Mouse (Mus musculus) CH12.LX (cell line): ENCODE data around the gene Medag. TPM values are rescaled to one million over a fixed set of nuclear protein-coding genes. Genes with fewer than 3 reads are reported as not detected.

ENCODE experiments used
- DNase-seq: peaks from one replicate; pipeline ENCODE4 v3.0.0-alpha.2; 2013; ENCODE audit errors: extremely low read depth
- H3K27ac ChIP-seq: 2 replicates; pipeline ENCODE4 v1.5.1; 2012; ENCODE audit warnings: low read depth, mild to moderate bottlenecking, control low read depth, moderate library complexity; ENCODE audit not compliant: insufficient read depth
- H3K27me3 ChIP-seq: replicated peaks from 2 replicates; pipeline ENCODE3; 2012; ENCODE audit warnings: inconsistent platforms
- H3K36me3 ChIP-seq, 2 experiments: replicated peaks in 1 of 2; 2 replicates each; pipeline versions ENCODE3 to v1.6.1; 2012; ENCODE audit warnings: inconsistent platforms in 1 of 2, low read length in 1 of 2, mild to moderate bottlenecking in 1 of 2, mixed read lengths in 1 of 2, moderate library complexity in 1 of 2; ENCODE audit not compliant: control insufficient read depth in 1 of 2, insufficient read depth in 1 of 2
- H3K4me1 ChIP-seq, 2 experiments: 2 replicates each; pipeline ENCODE4 v1.6.1; 2012; ENCODE audit warnings: inconsistent platforms in 1 of 2, moderate library complexity in 1 of 2; ENCODE audit not compliant: insufficient read depth in 2 of 2, control insufficient read depth in 1 of 2
- H3K4me2 ChIP-seq: 2 replicates; pipeline ENCODE4 v1.6.1; 2012; ENCODE audit warnings: low read depth, mild to moderate bottlenecking, control low read depth; ENCODE audit not compliant: poor library complexity, insufficient read depth, severe bottlenecking
- H3K4me3 ChIP-seq, 3 experiments: fragments of 150-350 bp in 1 of 3; sonication (generic) in 1 of 3; replicated peaks in 1 of 3; 2 replicates each; pipeline versions ENCODE3 to v1.5.1; 2011 to 2012; ENCODE audit warnings: low read depth in 2 of 3, low read length in 2 of 3, mild to moderate bottlenecking in 2 of 3, moderate library complexity in 2 of 3, control low read depth in 1 of 3, improper control_type of control experiment in 1 of 3, inconsistent platforms in 1 of 3, mixed read lengths in 1 of 3; ENCODE audit not compliant: poor library complexity in 1 of 3
- H3K79me2 ChIP-seq: replicated peaks from 2 replicates; pipeline ENCODE4 v1.6.1; 2012; ENCODE audit warnings: mild to moderate bottlenecking, moderate library complexity; ENCODE audit not compliant: control insufficient read depth, poor library complexity, insufficient read depth, severe bottlenecking; ENCODE audit errors: extremely low read depth
- H3K9ac ChIP-seq: 2 replicates; pipeline ENCODE4 v1.6.1; 2012; ENCODE audit warnings: low read depth, mild to moderate bottlenecking, control low read depth, moderate library complexity; ENCODE audit not compliant: insufficient read depth
- H3K9me3 ChIP-seq: replicated peaks from 2 replicates; pipeline ENCODE3; 2012; ENCODE audit warnings: low read length, inconsistent platforms, mixed read lengths
- BHLHE40 ChIP-seq: IDR thresholded peaks from 2 replicates; pipeline ENCODE4 v1.6.1; 2011; ENCODE audit warnings: mild to moderate bottlenecking, low read depth, low read length, improper control_type of control experiment
- CHD1 ChIP-seq: IDR thresholded peaks from 2 replicates; pipeline ENCODE4 v1.6.1; 2012; ENCODE audit warnings: low read depth, low read length, improper control_type of control experiment, inconsistent platforms
- CHD2 ChIP-seq: IDR thresholded peaks from 2 replicates; pipeline ENCODE4 v1.6.1; 2011; ENCODE audit warnings: low read length, improper control_type of control experiment
- CTCF ChIP-seq, 2 experiments: IDR thresholded peaks in 1 of 2; conservative IDR thresholded peaks in 1 of 2; 2 replicates each; pipeline ENCODE4 v1.5.1; 2011 to 2012; ENCODE audit warnings: low read depth in 2 of 2, low read length in 2 of 2, improper control_type of control experiment in 1 of 2, inconsistent platforms in 1 of 2, mild to moderate bottlenecking in 1 of 2, moderate library complexity in 1 of 2
- E2F4 ChIP-seq: IDR thresholded peaks from 2 replicates; pipeline ENCODE4 v1.6.1; 2011; ENCODE audit warnings: low read depth, low read length, improper control_type of control experiment; ENCODE audit not compliant: insufficient replicate concordance
- ELF1 ChIP-seq: IDR thresholded peaks from 2 replicates; pipeline ENCODE4 v1.6.1; 2014; ENCODE audit warnings: low read depth, mild to moderate bottlenecking, inconsistent platforms, low read length, improper control_type of control experiment
- GABPA ChIP-seq: IDR thresholded peaks from 2 replicates; pipeline ENCODE4 v1.6.1; 2012; ENCODE audit warnings: low read depth, low read length, improper control_type of control experiment, inconsistent platforms; ENCODE audit not compliant: insufficient replicate concordance
- HCFC1 ChIP-seq: IDR thresholded peaks from 2 replicates; pipeline ENCODE4 v1.6.1; 2012; ENCODE audit warnings: low read depth, mild to moderate bottlenecking, inconsistent platforms, low read length, improper control_type of control experiment
- JUN ChIP-seq: IDR thresholded peaks from 2 replicates; pipeline ENCODE4 v1.6.1; 2011; ENCODE audit warnings: low read depth, mild to moderate bottlenecking, low read length, improper control_type of control experiment, moderate library complexity; ENCODE audit not compliant: insufficient read depth
- JUND ChIP-seq: conservative IDR thresholded peaks from 2 replicates; pipeline ENCODE4 v1.6.1; 2011; ENCODE audit warnings: low read depth, low read length, improper control_type of control experiment
- MAFK ChIP-seq: IDR thresholded peaks from 2 replicates; pipeline ENCODE4 v1.6.1; 2011; ENCODE audit warnings: low read length, improper control_type of control experiment; ENCODE audit not compliant: insufficient replicate concordance
- MAX ChIP-seq: IDR thresholded peaks from 2 replicates; pipeline ENCODE4 v1.6.1; 2011; ENCODE audit warnings: low read length, improper control_type of control experiment
- MAZ ChIP-seq: IDR thresholded peaks from 2 replicates; pipeline ENCODE4 v1.6.1; 2012; ENCODE audit warnings: low read depth, mild to moderate bottlenecking, inconsistent platforms, low read length, improper control_type of control experiment, moderate library complexity
- MYC ChIP-seq: IDR thresholded peaks from 2 replicates; pipeline ENCODE4 v1.6.1; 2011; ENCODE audit warnings: low read depth, mild to moderate bottlenecking, improper control_type of control experiment, low read length
- NELFE ChIP-seq: IDR thresholded peaks from 2 replicates; pipeline ENCODE4 v1.6.1; 2011; ENCODE audit warnings: low read depth, low read length, improper control_type of control experiment
- PAX5 ChIP-seq: IDR thresholded peaks from 2 replicates; pipeline ENCODE4 v1.6.1; 2012; ENCODE audit warnings: low read length, inconsistent platforms, mixed read lengths
- RCOR1 ChIP-seq: conservative IDR thresholded peaks from 2 replicates; pipeline ENCODE4 v1.6.1; 2012; ENCODE audit warnings: low read depth, mild to moderate bottlenecking, inconsistent platforms, low read length, improper control_type of control experiment
- SMC3 ChIP-seq: IDR thresholded peaks from 2 replicates; pipeline ENCODE4 v1.6.1; 2011; ENCODE audit warnings: low read depth, low read length, improper control_type of control experiment
- TCF12 ChIP-seq: IDR thresholded peaks from 2 replicates; pipeline ENCODE4 v1.6.1; 2014; ENCODE audit warnings: low read depth, mild to moderate bottlenecking, inconsistent platforms, low read length, improper control_type of control experiment
- UBTF ChIP-seq: IDR thresholded peaks from 2 replicates; pipeline ENCODE4 v1.6.1; 2012; ENCODE audit warnings: low read depth, mild to moderate bottlenecking, inconsistent platforms, low read length, improper control_type of control experiment, moderate library complexity
- USF2 ChIP-seq: conservative IDR thresholded peaks from 2 replicates; pipeline ENCODE4 v1.6.1; 2011; ENCODE audit warnings: low read depth, low read length, improper control_type of control experiment
- ZNF384 ChIP-seq: IDR thresholded peaks from 2 replicates; pipeline ENCODE4 v1.6.1; 2012; ENCODE audit warnings: low read depth, low read length, improper control_type of control experiment, inconsistent platforms
- dilution Hi-C: fragments of 300-500 bp; cut with MboI; formaldehyde crosslinking; loops from 2 replicates; pipeline ENCODE4 v1.14.3; 2020; ENCODE audit warnings: low sequenced_read_pairs; ENCODE audit not compliant: extremely low pct_unique_long_range_greater_than_20kb, extremely low pct_ligation_motif_present
- in situ Hi-C: fragments of 300-500 bp; cut with MboI; formaldehyde crosslinking; loops from 3 replicates; pipeline ENCODE4 v1.14.3; 2019; ENCODE audit warnings: low sequenced_read_pairs, low pct_ligation_motif_present, low pct_unique_long_range_greater_than_20kb, mixed read lengths
- polyA plus RNA-seq: library from polyadenylated mRNA; unstranded; fragments of >175 nt; gene quantifications from 2 replicates; pipeline ENCODE4 v1.2.1, GENCODE M21; 2012; ENCODE audit warnings: low read depth; ENCODE audit not compliant: insufficient read length
- total RNA-seq, 2 experiments: library from RNA; depleted of rRNA; stranded (reverse); fragments of 300-350 nt in 1 of 2; fragments of >200 nt in 1 of 2; gene quantifications; 2 replicates each; pipeline ENCODE4 v1.2.3; 2012 to 2014

The Medag gene
- total and polyA plus RNA-seq, 3 experiments, result not detected

- DNase-seq, result no peak
- Histone ChIP-seq H3K4me3 (no peak overlapping the region), H3K27me3 (no peaks in the 10 kb centered on the region), H3K9ac (no peak overlapping the region), H3K9me3 (no peaks in the 10 kb centered on the region), H3K4me2 (no peak overlapping the region), H3K79me2 (no peaks in the 10 kb centered on the region), H3K36me3 (no peaks in the 10 kb centered on the region), H3K27ac (no peak overlapping the region), H3K4me1 (no peaks in the 10 kb centered on the region)
- in situ Hi-C loops (no loop called here), dilution Hi-C loops (no loop called here)
- TF ChIP-seq MYC, result no peak
- TF ChIP-seq UBTF, result no peak
- no peak for TF ChIP-seq TCF12
- TF ChIP-seq JUN, result no peak
- no peak for TF ChIP-seq PAX5
- TF ChIP-seq MAFK, result no peak
- no peak for TF ChIP-seq MAZ
- no peak for TF ChIP-seq GABPA
- TF ChIP-seq BHLHE40, result no peak
- TF ChIP-seq USF2, result no peak
- no peak for TF ChIP-seq SMC3
Observed at GRCm38 (mm10) chr5:149441646-149442276, 30.2 kb downstream of the Medag start.

GRCm38 (mm10) chr5:149442277-149442660 is 30.7 kb downstream of the Medag start:
- in situ Hi-C loops, result no loop called here
- no peak for DNase-seq
- Histone ChIP-seq H3K4me2 (no peak overlapping the region), H3K79me2 (no peaks in the 10 kb centered on the region), H3K9me3 (no peaks in the 10 kb centered on the region), H3K4me3 (no peak overlapping the region), H3K9ac (no peak overlapping the region), H3K27me3 (no peaks in the 10 kb centered on the region), H3K36me3 (no peaks in the 10 kb centered on the region), H3K4me1 (no peaks in the 10 kb centered on the region), H3K27ac (no peak overlapping the region)
- dilution Hi-C loops, result no loop called here
- TF ChIP-seq BHLHE40 (no peak), NELFE (no peak), CHD2 (no peak), CTCF (conservative IDR thresholded peaks at IDR 0.05 in 1 of 2, IDR thresholded peaks at IDR 0.05 in 1 of 2; ENCODE audit: low read depth in 2 of 2, low read length in 2 of 2) (no peak), HCFC1 (no peak), RCOR1 (no peak), CHD1 (no peak), TCF12 (no peak), MYC (no peak), MAZ (no peak), MAX (no peak), ZNF384 (no peak), UBTF (no peak), ELF1 (no peak), JUN (no peak), JUND (no peak), E2F4 (no peak), SMC3 (no peak)
